Mouse (Mus musculus) heart, postnatal 4 days (tissue): ENCODE results near the gene Smarca2. TPM values are rescaled to one million over a fixed set of nuclear protein-coding genes. Genes with fewer than 3 reads are reported as not detected.

ENCODE experiments used
- DNase-seq: peaks from one replicate; pipeline ENCODE4 v3.0.0; 2021
- total RNA-seq, 2 experiments: library from RNA; stranded (reverse); gene quantifications; 2 replicates each; pipeline ENCODE4 v1.2.3; 2021

Gene Smarca2
- total RNA-seq, 2 experiments from 2014 or later = 56.7 to 57.4 TPM

GRCm38 (mm10) chr19:26790386-26791346 lies 185.8 kb downstream of the Smarca2 start:
- DNase-seq = no peak

DNA sequence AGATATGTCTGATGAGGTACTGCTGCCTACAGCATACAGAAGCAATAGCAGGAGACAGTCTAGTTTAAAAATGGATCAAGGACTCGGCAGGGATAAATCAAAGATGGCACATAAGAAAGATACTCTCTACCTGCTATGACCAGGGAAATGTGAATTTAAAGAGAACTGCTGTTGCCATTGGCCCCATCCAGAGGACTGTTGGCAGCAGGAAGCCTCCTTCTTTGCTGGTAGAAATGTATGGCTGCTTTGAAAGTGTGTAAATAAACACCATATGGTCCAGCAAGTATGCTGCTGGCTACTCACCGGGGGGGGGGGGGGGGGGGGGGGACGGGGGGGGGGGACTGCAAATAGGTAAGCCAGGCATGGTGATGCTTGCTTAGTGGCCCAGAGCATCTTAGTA lies 189.5 kb downstream of the Smarca2 start:
- DNase-seq = no peak

DNA sequence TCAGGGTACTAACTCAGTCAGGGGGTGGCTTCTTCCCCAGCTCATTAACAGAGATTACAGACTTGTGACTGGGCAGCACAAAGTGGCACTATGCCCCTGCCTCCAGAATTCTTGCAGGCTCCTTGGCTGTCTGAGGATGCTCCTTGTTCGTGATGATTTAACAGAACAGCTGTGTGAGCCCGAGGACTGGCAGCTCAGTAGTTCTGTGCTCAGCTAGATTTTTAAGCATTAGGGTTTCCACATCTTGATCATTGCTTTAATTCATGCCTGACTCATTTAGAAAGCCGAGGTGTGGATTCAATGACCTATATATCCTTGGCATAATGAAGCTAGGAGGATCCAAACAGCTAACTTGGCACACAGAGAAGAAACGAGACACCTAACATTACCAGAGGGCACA lies 191.2 kb downstream of the Smarca2 start:
- no peak for DNase-seq

DNA sequence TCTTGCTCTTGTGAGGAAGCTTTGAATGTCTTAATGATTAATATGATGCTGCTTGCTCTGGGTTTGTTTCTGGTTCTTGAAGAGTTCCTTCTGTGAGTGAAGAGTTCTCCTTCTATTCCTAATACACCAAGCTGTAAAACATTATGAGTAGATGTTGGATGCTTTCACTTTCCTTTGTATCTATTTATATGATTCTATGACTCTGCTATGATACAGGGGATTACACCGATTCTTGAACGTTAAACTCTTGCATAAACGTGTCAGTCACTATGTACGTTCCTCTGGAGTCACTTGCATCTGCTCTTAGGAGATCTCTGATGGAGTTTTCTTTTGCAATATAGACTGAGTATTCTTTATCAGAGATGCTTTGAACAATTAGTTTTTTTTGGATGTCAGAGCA lies 199.6 kb downstream of the Smarca2 start:
- no peak for DNase-seq

GRCm38 (mm10) chr19:26814629-26815028 lies 209.8 kb downstream of the Smarca2 start:
- peak; percentile 51 for DNase-seq

- no peak for DNase-seq
Observed at GRCm38 (mm10) chr19:26817901-26818300, 213.1 kb downstream of the Smarca2 start.
